Mouse (Mus musculus): ENCODE results near the gene Slc38a3. TPM values are rescaled to one million over a fixed set of nuclear protein-coding genes. Genes with fewer than 3 reads are reported as not detected.

The Slc38a3 gene
- polyA plus RNA-seq, 1 experiment from 2014 or later: 8.3 TPM

- H3K4me1 ChIP-seq: peaks cover 81% of the 10 kb centered on the region
- H3K36me3 ChIP-seq: peaks cover 42% of the 10 kb centered on the region
- ATAC-seq (ENCODE audit: insufficient number of reproducible peaks, insufficient read depth, low FRiP score, low TSS enrichment): no peak
These were observed 34.2 kb upstream of the Slc38a3 start for GRCm38 (mm10) chr9:107703337-107704122.

GRCm38 (mm10) chr9:107702606-107703185 lies 33.4 kb upstream of the Slc38a3 start:
- peaks cover 89% of the 10 kb centered on the region for H3K4me1 ChIP-seq
- WGBS: 81% methylated on average over 3 of the region's 3 CpGs
- no peak overlapping the region for H3K4me2 ChIP-seq (replicated peaks)
- H3K9ac ChIP-seq: peak overlapping the region; percentile 36; the same call in 1 of the 2 replicates
- no peak overlapping the region for H3K4me3 ChIP-seq
- H3K36me3 ChIP-seq: peaks cover 44% of the 10 kb centered on the region
- H3K9me3 ChIP-seq: no peaks in the 10 kb centered on the region
- ATAC-seq (ENCODE audit: insufficient number of reproducible peaks, insufficient read depth, low FRiP score, low TSS enrichment): no peak
- H3K27me3 ChIP-seq: no peaks in the 10 kb centered on the region
- H3K27ac ChIP-seq: peak overlapping the region; percentile 58

More at GRCm38 (mm10) chr9:107703337-107704122, 34.2 kb upstream of the Slc38a3 start:
- H3K4me3 ChIP-seq: no peak overlapping the region
- H3K4me2 ChIP-seq (replicated peaks): no peak overlapping the region
- H3K27me3 ChIP-seq: no peaks in the 10 kb centered on the region
- peak overlapping the region; percentile 58; the same call in 1 of the 2 replicates for H3K27ac ChIP-seq
- H3K9ac ChIP-seq: no peak overlapping the region
- H3K9me3 ChIP-seq: no peaks in the 10 kb centered on the region
- WGBS: 59% methylated on average over 14 of the region's 14 CpGs

GRCm38 (mm10) chr9:107701594-107701993 lies 32.3 kb upstream of the Slc38a3 start:
- Histone ChIP-seq H3K4me2 (replicated peaks) (no peak overlapping the region), H3K4me1 (peaks cover 98% of the 10 kb centered on the region), H3K36me3 (peaks cover 44% of the 10 kb centered on the region), H3K27me3 (no peaks in the 10 kb centered on the region), H3K4me3 (no peak overlapping the region), H3K9me3 (no peaks in the 10 kb centered on the region), H3K9ac (no peak overlapping the region), H3K27ac (peak overlapping the region; percentile 42; the same call in 1 of the 2 replicates)
- WGBS: 64% methylated on average over 12 of the region's 12 CpGs
- no peak for ATAC-seq (ENCODE audit: insufficient number of reproducible peaks, insufficient read depth, low FRiP score, low TSS enrichment)

GRCm38 (mm10) chr9:107700114-107700571 lies 30.8 kb upstream of the Slc38a3 start:
- peaks cover 94% of the 10 kb centered on the region for H3K4me1 ChIP-seq
- WGBS: 16% methylated on average over 6 of the region's 6 CpGs
- H3K36me3 ChIP-seq: peaks cover 48% of the 10 kb centered on the region
- no peaks in the 10 kb centered on the region for H3K9me3 ChIP-seq
- peak overlapping the region; percentile 85 for H3K27ac ChIP-seq
- H3K4me2 ChIP-seq (replicated peaks): peak overlapping the region; percentile 39
- ATAC-seq (ENCODE audit: insufficient number of reproducible peaks, insufficient read depth, low FRiP score, low TSS enrichment): no peak
- no peak overlapping the region; the same call in none of the 2 replicates for H3K4me3 ChIP-seq
- no peaks in the 10 kb centered on the region for H3K27me3 ChIP-seq
- peak overlapping the region; percentile 31 for H3K9ac ChIP-seq

- H3K4me3 ChIP-seq: peak overlapping the region; percentile 13; the same call in 1 of the 2 replicates
- ATAC-seq (ENCODE audit: insufficient number of reproducible peaks, insufficient read depth, low FRiP score, low TSS enrichment): no peak
- peak overlapping the region; percentile 31 for H3K9ac ChIP-seq
- H3K36me3 ChIP-seq: peaks cover 48% of the 10 kb centered on the region
- H3K9me3 ChIP-seq: no peaks in the 10 kb centered on the region
- H3K4me1 ChIP-seq: peaks cover 94% of the 10 kb centered on the region
- H3K27ac ChIP-seq: peak overlapping the region; percentile 85
- 6% methylated on average over 9 of the region's 9 CpGs for WGBS
- H3K4me2 ChIP-seq (replicated peaks): peak overlapping the region; percentile 39
- no peaks in the 10 kb centered on the region for H3K27me3 ChIP-seq
These were observed 30.1 kb upstream of the Slc38a3 start for GRCm38 (mm10) chr9:107699376-107699980.

- H3K36me3 ChIP-seq: peaks cover 47% of the 10 kb centered on the region
- ATAC-seq (ENCODE audit: insufficient number of reproducible peaks, insufficient read depth, low FRiP score, low TSS enrichment): no peak
These were observed 29.4 kb upstream of the Slc38a3 start for GRCm38 (mm10) chr9:107698611-107699190.

GRCm38 (mm10) chr9:107697811-107698521 lies 28.6 kb upstream of the Slc38a3 start:
- Histone ChIP-seq H3K27ac (peak overlapping the region; percentile 85), H3K4me2 (replicated peaks) (peak overlapping the region; percentile 39), H3K4me1 (peaks cover 86% of the 10 kb centered on the region), H3K27me3 (no peaks in the 10 kb centered on the region), H3K36me3 (peaks cover 42% of the 10 kb centered on the region), H3K4me3 (no peak overlapping the region), H3K9ac (peak overlapping the region; percentile 33), H3K9me3 (no peaks in the 10 kb centered on the region)
- no peak for ATAC-seq (ENCODE audit: insufficient number of reproducible peaks, insufficient read depth, low FRiP score, low TSS enrichment)
- 22% methylated on average over 14 of the region's 14 CpGs for WGBS

More at GRCm38 (mm10) chr9:107698611-107699190, 29.4 kb upstream of the Slc38a3 start:
- Histone ChIP-seq H3K9me3 (no peaks in the 10 kb centered on the region), H3K4me3 (0 out of 2 replicates have a peak overlapping the region, but pooled peaks have one; percentile 5), H3K9ac (peak overlapping the region; percentile 33), H3K4me2 (replicated peaks) (peak overlapping the region; percentile 39), H3K4me1 (peaks cover 88% of the 10 kb centered on the region), H3K27me3 (no peaks in the 10 kb centered on the region), H3K27ac (peak overlapping the region; percentile 85)
- 14% methylated on average over 14 of the region's 14 CpGs for whole genome bisulfite sequencing

- 34% methylated on average over 9 of the region's 9 CpGs for WGBS
- H3K9me3 ChIP-seq: no peaks in the 10 kb centered on the region
- ATAC-seq (ENCODE audit: insufficient number of reproducible peaks, insufficient read depth, low FRiP score, low TSS enrichment): peak; percentile 47; the same call in 1 of the 2 replicates
- H3K36me3 ChIP-seq: peaks cover 42% of the 10 kb centered on the region
- H3K4me1 ChIP-seq: peaks cover 77% of the 10 kb centered on the region
- no peak overlapping the region for H3K9ac ChIP-seq
- H3K27ac ChIP-seq: peak overlapping the region; percentile 52; the same call in 1 of the 2 replicates
- no peak overlapping the region for H3K4me2 ChIP-seq (replicated peaks)
- no peaks in the 10 kb centered on the region for H3K27me3 ChIP-seq
- no peak overlapping the region for H3K4me3 ChIP-seq
These were observed 27.7 kb upstream of the Slc38a3 start for GRCm38 (mm10) chr9:107696845-107697610.

GRCm38 (mm10) chr9:107696106-107696479 lies 26.8 kb upstream of the Slc38a3 start:
- H3K9ac ChIP-seq: no peak overlapping the region
- H3K4me3 ChIP-seq: no peak overlapping the region
- no peaks in the 10 kb centered on the region for H3K27me3 ChIP-seq
- H3K36me3 ChIP-seq: peaks cover 48% of the 10 kb centered on the region
- ATAC-seq (ENCODE audit: insufficient number of reproducible peaks, insufficient read depth, low FRiP score, low TSS enrichment): no peak
- H3K4me2 ChIP-seq (replicated peaks): no peak overlapping the region
- H3K4me1 ChIP-seq: peaks cover 68% of the 10 kb centered on the region
- H3K9me3 ChIP-seq: no peaks in the 10 kb centered on the region
- 38% methylated on average over 6 of the region's 6 CpGs for WGBS
- H3K27ac ChIP-seq: 0 out of 2 replicates have a peak overlapping the region, but pooled peaks have one; percentile 41

GRCm38 (mm10) chr9:107695441-107696105 lies 26.2 kb upstream of the Slc38a3 start:
- H3K4me3 ChIP-seq: no peak overlapping the region
- H3K4me2 ChIP-seq (replicated peaks): no peak overlapping the region
- no peaks in the 10 kb centered on the region for H3K27me3 ChIP-seq
- peaks cover 48% of the 10 kb centered on the region for H3K36me3 ChIP-seq
- H3K4me1 ChIP-seq: peaks cover 62% of the 10 kb centered on the region
- no peaks in the 10 kb centered on the region for H3K9me3 ChIP-seq
- no peak overlapping the region for H3K9ac ChIP-seq
- no peak for ATAC-seq (ENCODE audit: insufficient number of reproducible peaks, insufficient read depth, low FRiP score, low TSS enrichment)
- WGBS: 84% methylated on average over 12 of the region's 12 CpGs
- H3K27ac ChIP-seq: peak overlapping the region; percentile 41; the same call in 1 of the 2 replicates
